ENCODE assay signal across 8 mouse cellular contexts in genomic region chr11:110337289-110338245, GRCm38 (mm10). TPM values are rescaled to one million over a fixed set of nuclear protein-coding genes. Genes with fewer than 3 reads are reported as not detected.
DNase-seq lines count a peak whose midpoint lies in the region; ATAC-seq and TF ChIP-seq lines count a peak whose summit lies in the region.

Gene Abca5, minus strand, starts transcription at chr11:110337716.

- no peaks in the 10 kb centered on the region for H3K36me3 ChIP-seq in CH12.LX (replicated peaks in 1 of 2; ENCODE audit: control insufficient read depth in 1 of 2, insufficient read depth in 1 of 2, low read length in 1 of 2)
- H3K36me3 ChIP-seq in forebrain, embryonic 11.5 days (ENCODE audit: control insufficient read depth, insufficient read depth, low read length): no peaks in the 10 kb centered on the region
- no peaks in the 10 kb centered on the region for H3K36me3 ChIP-seq in heart, embryonic 15.5 days
- H3K36me3 ChIP-seq in liver, embryonic 13.5 days: no peaks in the 10 kb centered on the region
- H3K36me3 ChIP-seq in stomach, embryonic 15.5 days: no peaks in the 10 kb centered on the region

- peaks cover 20% of the 10 kb centered on the region for H3K27me3 ChIP-seq in CH12.LX (replicated peaks)
- H3K27me3 ChIP-seq in forebrain, embryonic 11.5 days (ENCODE audit: control insufficient read depth, insufficient read depth, low read length): 0 out of 2 replicates have a peak, but pooled peaks cover 2% of the 10 kb centered on the region
- no peaks in the 10 kb centered on the region; the same call in 1 of the 2 replicates for H3K27me3 ChIP-seq in heart, embryonic 15.5 days
- H3K27me3 ChIP-seq in liver, embryonic 13.5 days: peaks cover 29% of the 10 kb centered on the region
- no peaks in the 10 kb centered on the region for H3K27me3 ChIP-seq in stomach, embryonic 15.5 days (replicated peaks)

- under 1% methylated on average over 88 of the region's 95 CpGs for WGBS in forebrain, embryonic 11.5 days
- under 1% methylated on average over 95 of the region's 95 CpGs for WGBS in heart, embryonic 15.5 days
- WGBS in liver, embryonic 13.5 days (ENCODE audit: insufficient replicate concordance): under 1% methylated on average over 95 of the region's 95 CpGs
- WGBS in stomach, embryonic 15.5 days: 1% methylated on average over 80 of the region's 95 CpGs

- peak; percentile 95 for ATAC-seq in forebrain, embryonic 11.5 days (replicated peaks; ENCODE audit: low FRiP score)
- ATAC-seq in heart, embryonic 15.5 days (replicated peaks; ENCODE audit: insufficient number of reproducible peaks, insufficient read depth, low FRiP score, low read depth): peak; percentile 92
- peak; percentile 95 for ATAC-seq in liver, embryonic 13.5 days (ENCODE audit: low read depth)
- peak; percentile 92 for ATAC-seq in stomach, embryonic 15.5 days (ENCODE audit: insufficient read depth, low FRiP score, low read depth)

- in situ Hi-C loops in CH12.LX (cut with MboI; ENCODE audit: low pct_ligation_motif_present, low pct_unique_long_range_greater_than_20kb, low sequenced_read_pairs): no loop called here

- TF ChIP-seq POLR2A in CH12.LX (IDR thresholded peaks at IDR 0.05; ENCODE audit: low read depth, low read length): peak; percentile 80

- peak within 1 kb of the TSS; percentile 74 for H3K9ac ChIP-seq in CH12.LX (ENCODE audit: insufficient read depth, low read depth)
- peak within 1 kb of the TSS; percentile 72 for H3K9ac ChIP-seq in forebrain, embryonic 11.5 days (ENCODE audit: low read length)
- H3K9ac ChIP-seq in heart, embryonic 15.5 days: peak within 1 kb of the TSS; percentile 72
- H3K9ac ChIP-seq in liver, embryonic 13.5 days: peak within 1 kb of the TSS; percentile 70
- H3K9ac ChIP-seq in stomach, embryonic 15.5 days: peak within 1 kb of the TSS; percentile 46

- H3K4me3 ChIP-seq in CH12.LX (replicated peaks in 1 of 3; ENCODE audit: low read depth in 2 of 3, low read length in 2 of 3, poor library complexity in 1 of 3): peak within 1 kb of the TSS; percentile 50 to 97 (median 92)
- peak within 1 kb of the TSS; percentile 78 for H3K4me3 ChIP-seq in forebrain, embryonic 11.5 days (ENCODE audit: low read depth, low read length)
- H3K4me3 ChIP-seq in heart, embryonic 15.5 days: peak within 1 kb of the TSS; percentile 94
- H3K4me3 ChIP-seq in liver, embryonic 13.5 days (replicated peaks): peak within 1 kb of the TSS; percentile 75
- peak within 1 kb of the TSS; percentile 83 for H3K4me3 ChIP-seq in stomach, embryonic 15.5 days (replicated peaks)

- peaks cover 8 to 18% of the 10 kb centered on the region in 2 experiments for H3K4me1 ChIP-seq in CH12.LX (ENCODE audit: control insufficient read depth in 1 of 2, insufficient read depth in 2 of 2)
- no peaks in the 10 kb centered on the region for H3K4me1 ChIP-seq in forebrain, embryonic 11.5 days (replicated peaks; ENCODE audit: control insufficient read depth, insufficient read depth, low read length)
- peaks cover 7% of the 10 kb centered on the region for H3K4me1 ChIP-seq in heart, embryonic 15.5 days (replicated peaks)
- peaks cover 11% of the 10 kb centered on the region for H3K4me1 ChIP-seq in liver, embryonic 13.5 days (replicated peaks)
- no peaks in the 10 kb centered on the region for H3K4me1 ChIP-seq in stomach, embryonic 15.5 days

- TF ChIP-seq CTCF in CH12.LX (conservative IDR thresholded peaks at IDR 0.05 in 1 of 2, IDR thresholded peaks at IDR 0.05 in 1 of 2; ENCODE audit: low read depth in 2 of 2, low read length in 2 of 2): no peak

- H3K27ac ChIP-seq in CH12.LX (ENCODE audit: insufficient read depth, low read depth): no peak within 1 kb of the TSS
- H3K27ac ChIP-seq in forebrain, embryonic 11.5 days (ENCODE audit: low read depth, low read length): no peak within 1 kb of the TSS
- H3K27ac ChIP-seq in heart, embryonic 15.5 days: peak within 1 kb of the TSS; percentile 56; the same call in 1 of the 2 replicates
- H3K27ac ChIP-seq in liver, embryonic 13.5 days: no peak within 1 kb of the TSS
- H3K27ac ChIP-seq in stomach, embryonic 15.5 days: no peak within 1 kb of the TSS

- dilution Hi-C loops in CH12.LX (cut with MboI; ENCODE audit: extremely low pct_ligation_motif_present, extremely low pct_unique_long_range_greater_than_20kb, low sequenced_read_pairs): no loop called here

- H3K4me2 ChIP-seq in CH12.LX (ENCODE audit: insufficient read depth, low read depth, poor library complexity, severe bottlenecking): peak within 1 kb of the TSS; percentile 97
- H3K4me2 ChIP-seq in forebrain, embryonic 11.5 days (ENCODE audit: low read depth, low read length, severe bottlenecking): peak within 1 kb of the TSS; percentile 91
- H3K4me2 ChIP-seq in heart, embryonic 15.5 days: peak within 1 kb of the TSS; percentile 90
- H3K4me2 ChIP-seq in liver, embryonic 13.5 days: peak within 1 kb of the TSS; percentile 96
- H3K4me2 ChIP-seq in stomach, embryonic 15.5 days: peak within 1 kb of the TSS; percentile 90

- no peaks in the 10 kb centered on the region for H3K79me2 ChIP-seq in CH12.LX (replicated peaks; ENCODE audit: control insufficient read depth, extremely low read depth, insufficient read depth, poor library complexity, severe bottlenecking)

- peak; percentile 91 for DNase-seq in CH12.LX (ENCODE audit: extremely low read depth)
- peak; percentile 75 for DNase-seq in c-Kit-positive CD71-positive TER-119-negative erythroid progenitor cells, embryonic 14.5 days (ENCODE audit: low read depth)
- peak; percentile 96 for DNase-seq in forebrain, embryonic 11.5 days (ENCODE audit: low spot score)
- DNase-seq in kidney, postnatal 14 days: peak; percentile 95
- peak; percentile 67 for DNase-seq in liver, embryonic 13.5 days
- DNase-seq in neural tube, embryonic 10.5 days (ENCODE audit: extremely low spot score, low spot score): peak; percentile 87

- H3K9me3 ChIP-seq in CH12.LX (replicated peaks; ENCODE audit: low read length): no peaks in the 10 kb centered on the region
- H3K9me3 ChIP-seq in forebrain, embryonic 11.5 days (ENCODE audit: control insufficient read depth, low read length): no peaks in the 10 kb centered on the region
- H3K9me3 ChIP-seq in heart, embryonic 15.5 days (replicated peaks): no peaks in the 10 kb centered on the region
- no peaks in the 10 kb centered on the region for H3K9me3 ChIP-seq in liver, embryonic 13.5 days (replicated peaks)
- H3K9me3 ChIP-seq in stomach, embryonic 15.5 days: no peaks in the 10 kb centered on the region

- no peak for TF ChIP-seq EP300 in CH12.LX (IDR thresholded peaks at IDR 0.05; ENCODE audit: low read length)

- no peak for TF ChIP-seq RAD21 in CH12.LX (IDR thresholded peaks at IDR 0.05; ENCODE audit: low read depth, low read length)

TF ChIP-seq in CH12.LX, 34 proteins besides CTCF, POLR2A, EP300 and RAD21:
- TF ChIP-seq CHD2 (IDR thresholded peaks at IDR 0.05; ENCODE audit: low read length): 0 out of 2 replicates have a peak, but pooled peaks have one; percentile 17
- TF ChIP-seq KAT2A (IDR thresholded peaks at IDR 0.05; ENCODE audit: insufficient replicate concordance, low read length): 0 out of 2 replicates have a peak, but pooled peaks have one; percentile 13
- peak; percentile 60; the same call in 1 of the 2 replicates for TF ChIP-seq TCF12 (IDR thresholded peaks at IDR 0.05; ENCODE audit: low read depth, low read length)
- TF ChIP-seq SIN3A (IDR thresholded peaks at IDR 0.05; ENCODE audit: low read length): peak; percentile 72; the same call in 1 of the 2 replicates
- 0 out of 2 replicates have a peak, but pooled peaks have one; percentile 32 for TF ChIP-seq HCFC1 (IDR thresholded peaks at IDR 0.05; ENCODE audit: low read depth, low read length)
- TF ChIP-seq UBTF (IDR thresholded peaks at IDR 0.05; ENCODE audit: low read depth, low read length): peak; percentile 89
- TF ChIP-seq NRF1 (IDR thresholded peaks at IDR 0.05; ENCODE audit: low read depth, low read length): peak; percentile 80
- TF ChIP-seq GABPA (IDR thresholded peaks at IDR 0.05; ENCODE audit: insufficient replicate concordance, low read depth, low read length): no peak
- TF ChIP-seq MXI1 (IDR thresholded peaks at IDR 0.05; ENCODE audit: low read depth, low read length): peak; percentile 61
- no peak for TF ChIP-seq ZKSCAN1 (IDR thresholded peaks at IDR 0.05; ENCODE audit: borderline replicate concordance, low read depth, low read length)
- no peak for TF ChIP-seq ETS1 (conservative IDR thresholded peaks at IDR 0.05; ENCODE audit: low read depth, low read length)
- TF ChIP-seq MAFK (IDR thresholded peaks at IDR 0.05; ENCODE audit: insufficient replicate concordance, low read length): no peak
- TF ChIP-seq NELFE (IDR thresholded peaks at IDR 0.05; ENCODE audit: low read depth, low read length): peak; percentile 65
- no peak for TF ChIP-seq USF2 (conservative IDR thresholded peaks at IDR 0.05; ENCODE audit: low read depth, low read length)
- 0 out of 2 replicates have a peak, but pooled peaks have one; percentile 62 for TF ChIP-seq RCOR1 (conservative IDR thresholded peaks at IDR 0.05; ENCODE audit: low read depth, low read length)
- TF ChIP-seq ELF1 (IDR thresholded peaks at IDR 0.05; ENCODE audit: low read depth, low read length): 0 out of 2 replicates have a peak, but pooled peaks have one; percentile 40
- no peak for TF ChIP-seq MEF2A (IDR thresholded peaks at IDR 0.05; ENCODE audit: borderline replicate concordance, low read depth, low read length)

RNA-seq across cellular contexts. Expression of gene Abca5, which starts in this region (rescaled TPM):
- total RNA-seq in CH12.LX (2012; rRNA removed) (3.1 and 5.0 TPM in 2 replicates), CH12.LX (2014; rRNA removed) (6.2 and 8.7 TPM in 2 replicates)
- polyA plus RNA-seq in CH12.LX (2012; ENCODE audit: insufficient read length, low read depth): 3.5 and 6.2 TPM in 2 replicates
- 2.3 and 3.8 TPM in 2 replicates for polyA plus RNA-seq in forebrain, embryonic 11.5 days (2014; fragmentation: Nextera tagmentation; extraction: Ambion mirVana)
- 2.7 and 2.8 TPM in 2 replicates for polyA plus RNA-seq in heart, embryonic 15.5 days (2015; fragmentation: Nextera tagmentation; extraction: Ambion mirVana)
- 0.29 and 0.58 TPM in 2 replicates for polyA plus RNA-seq in liver, embryonic 13.5 days (2015; fragmentation: Nextera tagmentation; extraction: Ambion mirVana)
- polyA plus RNA-seq in stomach, embryonic 15.5 days (2015; fragmentation: Nextera tagmentation; extraction: Ambion mirVana): 3.2 and 3.7 TPM in 2 replicates

Comparison
In these comparisons a context has a peak if more than half of its experiments do, and no peak if none do; other contexts are left out.
1. Peak in DNase-seq, ATAC-seq, H3K4me3 ChIP-seq, H3K9ac ChIP-seq and H3K4me2 ChIP-seq in liver, embryonic 13.5 days; RNA of the gene not detected or under 1 TPM.